Mouse (Mus musculus) midbrain, embryonic 16.5 days (tissue): ENCODE measurements at regions not wholly inside any gene's neighbourhood (a gene's known extent, or its start where the extent isn't known, plus 50 kb on each side); places are given as distances from the start of the nearest gene placed in this dataset.

ENCODE experiments used
- ATAC-seq: fragments of 200-750 bp; cut with Nextera tagmentation; 2 replicates; pipeline ENCODE4 v1.8.0; 2017; ENCODE audit warnings: moderate TSS enrichment
- H3K27ac ChIP-seq: fragments of 300-500 bp; sonication (generic); 2 replicates; pipeline ENCODE4 v1.5.1; 2014; ENCODE audit warnings: mild to moderate bottlenecking, low read length, mixed read lengths
- H3K27me3 ChIP-seq: fragments of 300-500 bp; sonication (generic); 2 replicates; pipeline ENCODE4 v1.6.1; 2014; ENCODE audit warnings: low read depth, low read length, mixed read lengths; ENCODE audit not compliant: control insufficient read depth, insufficient read depth
- H3K36me3 ChIP-seq: fragments of 300-500 bp; sonication (generic); 2 replicates; pipeline ENCODE4 v1.6.1; 2014; ENCODE audit warnings: mild to moderate bottlenecking, low read length, moderate library complexity, mixed read lengths; ENCODE audit not compliant: control insufficient read depth, insufficient read depth
- H3K4me1 ChIP-seq: fragments of 300-500 bp; sonication (generic); 2 replicates; pipeline ENCODE4 v1.6.1; 2014; ENCODE audit warnings: mild to moderate bottlenecking, low read length, mixed read lengths; ENCODE audit not compliant: control insufficient read depth, insufficient read depth
- H3K4me2 ChIP-seq: fragments of 300-500 bp; sonication (generic); 2 replicates; pipeline ENCODE4 v1.6.1; 2014; ENCODE audit warnings: mild to moderate bottlenecking, low read length, mixed read lengths
- H3K4me3 ChIP-seq: fragments of 300-500 bp; sonication (generic); 2 replicates; pipeline ENCODE4 v1.5.1; 2014; ENCODE audit warnings: low read depth, mild to moderate bottlenecking, low read length, moderate library complexity, mixed read lengths
- H3K9ac ChIP-seq: fragments of 300-500 bp; sonication (generic); 2 replicates; pipeline ENCODE4 v1.6.1; 2014; ENCODE audit warnings: low read depth, low read length, mixed read lengths
- H3K9me3 ChIP-seq: fragments of 300-500 bp; sonication (generic); replicated peaks from 2 replicates; pipeline ENCODE4 v1.6.1; 2014; ENCODE audit warnings: mild to moderate bottlenecking, low read length, mixed read lengths; ENCODE audit not compliant: control insufficient read depth, poor library complexity, severe bottlenecking
- WGBS: fragments of 180-500 bp; shearing (Covaris S2); extraction: QIAGEN DNeasy Blood & Tissue Kit; methylation state at CpG from one replicate; pipeline ENCODE4 v1.1.7; 2014; 5-methylcytosine and 5-hydroxymethylcytosine counted together

DNA sequence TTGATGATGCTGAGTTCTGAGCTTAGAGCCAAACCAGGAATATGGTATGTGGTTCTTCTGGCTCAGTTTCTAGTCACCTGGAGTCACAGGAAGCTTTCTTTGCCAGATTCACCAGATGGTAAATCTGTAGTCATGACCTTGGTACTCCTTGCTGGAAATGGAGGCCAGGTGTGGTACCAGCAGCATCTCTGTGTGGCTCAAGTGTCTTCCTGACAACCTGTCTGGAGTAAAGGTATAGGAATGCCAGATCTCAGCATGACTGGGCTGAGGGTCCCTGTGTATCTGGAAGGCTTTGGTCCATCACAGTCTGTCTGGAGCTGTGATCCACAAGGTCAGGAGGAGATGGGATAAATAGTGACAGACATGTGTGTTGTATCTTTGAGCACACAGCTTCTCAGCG, 88.0 kb upstream of the Kcnj15 start:
- H3K4me1 ChIP-seq: no peaks in the 10 kb centered on the region
- no peak overlapping the region for H3K4me2 ChIP-seq
- ATAC-seq: no peak
- no peak overlapping the region for H3K9ac ChIP-seq
- H3K27ac ChIP-seq: no peak overlapping the region
- no peaks in the 10 kb centered on the region for H3K9me3 ChIP-seq
- 100% methylated on average over 1 of the region's 1 CpGs for WGBS
- H3K27me3 ChIP-seq: no peaks in the 10 kb centered on the region
- no peak overlapping the region for H3K4me3 ChIP-seq
- H3K36me3 ChIP-seq: no peaks in the 10 kb centered on the region

GRCm38 (mm10) chr16:95180562-95180961, 76.8 kb upstream of the Kcnj15 start:
- Histone ChIP-seq H3K9me3 (no peaks in the 10 kb centered on the region), H3K9ac (no peak overlapping the region), H3K27ac (no peak overlapping the region), H3K36me3 (no peaks in the 10 kb centered on the region), H3K4me2 (no peak overlapping the region), H3K4me1 (no peaks in the 10 kb centered on the region), H3K27me3 (no peaks in the 10 kb centered on the region), H3K4me3 (no peak overlapping the region)
- ATAC-seq: no peak
- WGBS: 85% methylated on average over 5 of the region's 5 CpGs

- no peak overlapping the region for H3K4me2 ChIP-seq
- H3K27me3 ChIP-seq: no peaks in the 10 kb centered on the region
- H3K4me1 ChIP-seq: no peaks in the 10 kb centered on the region
- no peak overlapping the region for H3K27ac ChIP-seq
- no peak overlapping the region for H3K4me3 ChIP-seq
- ATAC-seq: no peak
- no peaks in the 10 kb centered on the region for H3K9me3 ChIP-seq
- 85% methylated on average over 9 of the region's 9 CpGs for WGBS
- no peaks in the 10 kb centered on the region for H3K36me3 ChIP-seq
- no peak overlapping the region for H3K9ac ChIP-seq
These were observed 72.0 kb upstream of the Kcnj15 start for GRCm38 (mm10) chr16:95185341-95185740.

DNA sequence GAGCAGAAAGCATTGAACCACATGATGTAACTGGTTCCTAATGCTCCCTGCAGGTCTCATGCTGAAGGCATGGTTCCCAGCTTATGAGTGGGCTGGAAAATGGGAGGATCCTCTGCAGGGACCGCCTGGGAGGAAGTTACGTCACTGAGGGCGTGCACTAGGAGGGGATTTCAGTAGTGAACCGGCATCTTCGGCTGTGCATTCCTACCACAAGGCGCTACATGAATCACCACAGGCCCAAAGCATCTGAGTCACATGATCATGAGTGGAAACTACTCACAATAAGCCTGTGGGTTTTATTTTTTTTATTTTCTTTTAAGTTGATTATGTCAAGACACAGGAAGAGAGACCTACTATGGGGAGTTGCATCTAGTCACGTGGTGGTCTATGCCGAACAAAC, 68.2 kb upstream of the Kcnj15 start:
- Histone ChIP-seq H3K27ac (no peak overlapping the region), H3K4me1 (no peaks in the 10 kb centered on the region), H3K4me3 (no peak overlapping the region), H3K4me2 (no peak overlapping the region), H3K9me3 (no peaks in the 10 kb centered on the region), H3K9ac (no peak overlapping the region), H3K27me3 (no peaks in the 10 kb centered on the region), H3K36me3 (no peaks in the 10 kb centered on the region)
- WGBS: 87% methylated on average over 8 of the region's 8 CpGs
- ATAC-seq: no peak

DNA sequence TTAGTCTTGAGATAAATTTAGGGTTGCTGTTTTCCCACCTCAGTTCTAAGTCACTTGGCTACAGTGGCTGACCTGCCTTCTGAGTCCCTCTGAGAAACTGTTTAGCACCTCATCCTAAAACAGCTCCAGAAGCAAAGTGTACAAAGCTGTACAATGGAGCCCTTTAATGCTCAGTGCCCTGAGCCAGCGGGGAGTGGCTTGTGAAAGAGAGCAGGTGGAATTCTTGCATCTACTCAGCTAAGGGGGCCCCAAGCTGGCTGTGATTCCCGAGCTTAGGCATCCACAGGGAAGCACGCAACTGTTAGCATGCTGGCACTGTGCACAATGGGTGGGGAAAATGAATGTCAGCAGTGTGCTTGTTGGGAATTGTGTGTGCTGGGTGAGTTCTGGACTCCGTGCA, 63.2 kb upstream of the Kcnj15 start:
- Histone ChIP-seq H3K27me3 (no peaks in the 10 kb centered on the region), H3K4me3 (no peak overlapping the region)
- 39% methylated on average over 4 of the region's 4 CpGs for WGBS

DNA sequence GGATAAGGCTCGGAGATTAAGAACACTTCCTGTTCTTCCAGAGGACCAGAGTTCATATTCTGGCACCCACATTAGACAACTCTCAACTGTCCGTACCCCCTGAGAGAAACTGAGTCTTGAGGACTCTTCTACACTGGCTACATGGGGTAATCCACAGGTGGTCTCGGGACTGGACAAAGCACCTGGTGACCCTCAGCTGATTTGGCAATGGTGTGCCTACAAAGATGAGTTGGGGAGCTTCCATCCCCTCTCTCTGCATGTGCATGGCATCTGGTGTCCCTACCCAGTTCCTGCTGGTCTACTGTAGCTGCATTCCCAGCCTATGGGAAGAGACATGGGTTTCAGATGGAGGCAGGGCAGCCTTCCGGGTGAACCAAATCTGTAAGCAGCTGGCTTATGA, 61.2 kb upstream of the Kcnj15 start:
- Histone ChIP-seq H3K27ac (no peak overlapping the region), H3K27me3 (no peaks in the 10 kb centered on the region), H3K4me2 (no peak overlapping the region), H3K9ac (no peak overlapping the region), H3K9me3 (no peaks in the 10 kb centered on the region), H3K4me1 (peaks cover 8% of the 10 kb centered on the region), H3K4me3 (no peak overlapping the region), H3K36me3 (no peaks in the 10 kb centered on the region)
- ATAC-seq: no peak
- WGBS: 84% methylated on average over 4 of the region's 4 CpGs

More for the DNA sequence above, 63.2 kb upstream of the Kcnj15 start:
- H3K27ac ChIP-seq: no peak overlapping the region
- H3K36me3 ChIP-seq: no peaks in the 10 kb centered on the region
- no peak for ATAC-seq
- no peak overlapping the region for H3K9ac ChIP-seq
- H3K4me1 ChIP-seq: peaks cover 6% of the 10 kb centered on the region
- H3K9me3 ChIP-seq: no peaks in the 10 kb centered on the region
- H3K4me2 ChIP-seq: no peak overlapping the region

DNA sequence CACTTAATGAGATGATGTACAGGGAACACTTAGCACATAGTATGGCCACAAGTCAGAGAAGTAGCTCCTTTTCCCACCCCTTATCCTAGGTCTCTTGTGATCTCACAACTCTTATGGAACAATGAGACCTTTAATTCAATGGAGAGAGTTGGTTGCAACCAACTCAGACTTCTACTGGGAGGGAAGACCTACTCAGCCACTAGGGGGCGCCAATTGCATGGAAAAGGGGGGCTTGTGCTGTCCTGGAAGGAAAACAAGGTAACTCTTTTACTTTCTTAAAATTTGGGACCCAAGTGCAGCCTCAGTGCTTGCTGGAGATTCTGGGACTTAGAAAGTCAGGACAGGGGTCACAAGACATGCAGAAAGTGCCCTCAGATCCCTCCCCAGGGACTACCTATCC, 60.7 kb upstream of the Kcnj15 start:
- Histone ChIP-seq H3K4me2 (no peak overlapping the region), H3K27me3 (no peaks in the 10 kb centered on the region), H3K36me3 (no peaks in the 10 kb centered on the region), H3K4me1 (peaks cover 8% of the 10 kb centered on the region), H3K4me3 (no peak overlapping the region), H3K9ac (no peak overlapping the region), H3K9me3 (no peaks in the 10 kb centered on the region), H3K27ac (no peak overlapping the region)
- ATAC-seq: no peak
- WGBS: 0% methylated on average over 1 of the region's 1 CpGs

GRCm38 (mm10) chr16:95198795-95199563, 58.4 kb upstream of the Kcnj15 start:
- peaks cover 8% of the 10 kb centered on the region for H3K4me1 ChIP-seq
- H3K4me2 ChIP-seq: no peak overlapping the region
- H3K27me3 ChIP-seq: no peaks in the 10 kb centered on the region
- no peak overlapping the region for H3K27ac ChIP-seq
- H3K9ac ChIP-seq: no peak overlapping the region
- 60% methylated on average over 19 of the region's 19 CpGs for WGBS
- no peak overlapping the region for H3K4me3 ChIP-seq
- ATAC-seq: no peak
- H3K9me3 ChIP-seq: no peaks in the 10 kb centered on the region
- H3K36me3 ChIP-seq: no peaks in the 10 kb centered on the region

DNA sequence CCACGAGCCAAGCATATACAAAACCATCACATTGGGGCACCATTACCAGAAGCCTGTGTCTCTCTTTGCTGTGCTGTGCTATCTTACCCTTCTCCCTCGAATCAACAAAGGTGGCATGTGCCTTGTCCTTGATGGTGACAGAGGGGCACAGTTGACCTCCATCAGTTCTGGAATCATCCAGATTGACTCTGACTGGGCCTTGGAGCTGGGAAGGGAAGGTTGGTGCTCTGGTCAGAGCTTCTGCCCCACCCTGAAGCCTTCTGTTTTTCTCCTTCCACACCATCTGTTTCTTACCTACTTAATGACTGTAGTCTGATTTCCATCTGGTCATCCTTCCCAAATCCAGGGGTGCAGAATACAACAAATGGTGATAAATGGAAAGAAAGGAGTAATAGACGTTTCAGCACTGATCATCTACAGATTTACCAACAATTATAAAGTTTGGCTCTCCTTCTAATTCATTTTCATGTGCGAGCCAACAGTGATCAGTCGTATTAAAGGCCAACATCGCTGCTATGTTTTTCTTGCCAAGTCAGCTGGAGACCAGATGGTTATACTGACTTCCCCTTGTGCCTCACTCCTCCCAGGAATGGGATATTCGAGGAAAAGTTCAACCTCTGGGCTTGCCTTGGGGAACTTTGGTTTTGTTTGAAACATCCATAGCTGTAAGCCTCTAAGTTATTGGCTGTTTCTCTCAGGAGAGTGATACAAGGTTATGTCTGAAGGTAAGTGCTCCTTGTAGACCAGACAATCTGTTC, 55.1 kb upstream of the Kcnj15 start:
- H3K4me2 ChIP-seq: no peak overlapping the region
- no peaks in the 10 kb centered on the region for H3K27me3 ChIP-seq
- no peak overlapping the region for H3K4me3 ChIP-seq
- WGBS: 76% methylated on average over 7 of the region's 7 CpGs
- H3K4me1 ChIP-seq: peaks cover 8% of the 10 kb centered on the region
- H3K36me3 ChIP-seq: no peaks in the 10 kb centered on the region
- ATAC-seq: no peak
- H3K9ac ChIP-seq: no peak overlapping the region
- H3K27ac ChIP-seq: no peak overlapping the region
- H3K9me3 ChIP-seq: no peaks in the 10 kb centered on the region
